In genomic region chr17:6172926-6173690, GRCm38 (mm10) we compare ENCODE assay signal across 8 mouse cellular contexts.
A peak's percentile ranks its signal among the peaks of the same experiment; 100 is the strongest.
DNase-seq lines count a peak whose midpoint lies in the region; ATAC-seq and TF ChIP-seq lines count a peak whose summit lies in the region.

No protein-coding gene starts in this region.

- H3K9me3 ChIP-seq in MEL (replicated peaks; ENCODE audit: insufficient read depth, low read length): no peaks in the 10 kb centered on the region

- DNase-seq in layer of hippocampus, adult 2 months (ENCODE audit: low spot score in 2 of 2): peak in 1 of 2 experiments; percentile 46
- no peak for DNase-seq in layer of hippocampus, postnatal 25 days (ENCODE audit: extremely low spot score in 1 of 2, low spot score in 1 of 2)
- peak; percentile 86 for DNase-seq in MEL (ENCODE audit: low read depth, low spot score)
- peak; percentile 89 for DNase-seq in fibroblast of lung, adult 2 months (ENCODE audit: low read depth)
- DNase-seq in layer of hippocampus, postnatal 14 days (ENCODE audit: low spot score in 2 of 2): peak; percentile 13 to 16
- no peak for DNase-seq in cerebellum, postnatal 14 days

- H3K27me3 ChIP-seq in MEL (ENCODE audit: control insufficient read depth in 1 of 2, insufficient read depth in 2 of 2, low read length in 2 of 2): no peaks in the 10 kb centered on the region

- H3K79me2 ChIP-seq in MEL (ENCODE audit: control insufficient read depth, insufficient read depth, low read length, poor library complexity): no peaks in the 10 kb centered on the region

- ATAC-seq in hematopoietic stem cell, adult 5-6 weeks (replicated peaks in 1 of 2; ENCODE audit: insufficient read depth in 1 of 2, low FRiP score in 2 of 2, low TSS enrichment in 1 of 2, low read depth in 1 of 2, poor library complexity in 2 of 2, severe bottlenecking in 2 of 2): peak; percentile 96 to 100
- peak; percentile 99 for ATAC-seq in megakaryocyte progenitor cell, adult 5-6 weeks (replicated peaks; ENCODE audit: poor library complexity)

- TF ChIP-seq CTCF in layer of hippocampus, adult 2 months (conservative IDR thresholded peaks at IDR 0.05): no peak
- no peak for TF ChIP-seq CTCF in MEL (IDR thresholded peaks at IDR 0.05 in 2 of 3, conservative IDR thresholded peaks at IDR 0.05 in 1 of 3; ENCODE audit: control insufficient read depth in 1 of 3, insufficient read depth in 1 of 3, low read depth in 2 of 3, low read length in 3 of 3, poor library complexity in 1 of 3, severe bottlenecking in 1 of 3)

- no peak overlapping the region for H3K9ac ChIP-seq in MEL (ENCODE audit: control insufficient read depth, low read depth, low read length, poor library complexity, severe bottlenecking)

- peak; percentile 81 to 89 for TF ChIP-seq EP300 in MEL (IDR thresholded peaks at IDR 0.05; ENCODE audit: low read depth in 1 of 2, low read length in 2 of 2)

- peaks cover 5 to 9% of the 10 kb centered on the region in 2 experiments; a peak in 3 of 4 replicates for H3K4me1 ChIP-seq in MEL (ENCODE audit: control insufficient read depth in 1 of 2, insufficient read depth in 2 of 2, low read length in 2 of 2)

- TF ChIP-seq POLR2A in MEL (IDR thresholded peaks at IDR 0.05; ENCODE audit: control insufficient read depth in 1 of 2, insufficient read depth in 1 of 2, low read depth in 1 of 2, low read length in 2 of 2, poor library complexity in 1 of 2): no peak

- H3K27ac ChIP-seq in layer of hippocampus, adult 2 months: peak overlapping the region; percentile 59
- peak overlapping the region; percentile 43; the same call in 1 of the 2 replicates for H3K27ac ChIP-seq in MEL (ENCODE audit: control insufficient read depth, low read depth, low read length)

- TF ChIP-seq RAD21 in MEL (IDR thresholded peaks at IDR 0.05; ENCODE audit: low read depth, low read length): no peak

- H3K4me3 ChIP-seq in layer of hippocampus, adult 2 months: no peak overlapping the region
- no peak overlapping the region for H3K4me3 ChIP-seq in MEL (ENCODE audit: control insufficient read depth in 1 of 2, insufficient read depth in 1 of 2, low read depth in 2 of 2, low read length in 2 of 2)

- peaks cover 0 to 11% of the 10 kb centered on the region in 2 experiments; a peak in 2 of 4 replicates for H3K36me3 ChIP-seq in MEL (ENCODE audit: control insufficient read depth in 1 of 2, insufficient read depth in 2 of 2, low read length in 2 of 2)

TF ChIP-seq in MEL, 35 proteins besides CTCF, POLR2A, EP300 and RAD21:
- TF ChIP-seq JUND (IDR thresholded peaks at IDR 0.05; ENCODE audit: low read depth, low read length) (peak; percentile 23; the same call in 1 of the 2 replicates), USF1 (IDR thresholded peaks at IDR 0.05; ENCODE audit: low read depth, low read length) (0 out of 2 replicates have a peak, but pooled peaks have one; percentile 14), SMC3 (IDR thresholded peaks at IDR 0.05; ENCODE audit: low read depth, low read length) (no peak), GATA1 (IDR thresholded peaks at IDR 0.05; ENCODE audit: low read depth, low read length) (peak; percentile 88), NELFE (IDR thresholded peaks at IDR 0.05; ENCODE audit: low read depth, low read length) (no peak), ZMIZ1 (IDR thresholded peaks at IDR 0.05; ENCODE audit: low read depth, low read length) (no peak), ZKSCAN1 (IDR thresholded peaks at IDR 0.05; ENCODE audit: low read depth, low read length) (no peak), ETS1 (IDR thresholded peaks at IDR 0.05; ENCODE audit: low read depth, low read length) (peak; percentile 92), CHD2 (IDR thresholded peaks at IDR 0.05; ENCODE audit: low read length) (no peak), CHD1 (IDR thresholded peaks at IDR 0.05; ENCODE audit: low read depth, low read length) (no peak), ZC3H11A (IDR thresholded peaks at IDR 0.05; ENCODE audit: low read depth, low read length) (no peak), MYC (IDR thresholded peaks at IDR 0.05; ENCODE audit: low read depth, low read length) (0 out of 2 replicates have a peak, but pooled peaks have one; percentile 29), ELF1 (IDR thresholded peaks at IDR 0.05; ENCODE audit: low read depth, low read length) (peak; percentile 46), TAL1 (IDR thresholded peaks at IDR 0.05; ENCODE audit: low read length) (peak; percentile 91), MAZ (IDR thresholded peaks at IDR 0.05; ENCODE audit: low read depth, low read length) (no peak), GABPA (IDR thresholded peaks at IDR 0.05; ENCODE audit: low read depth, low read length) (no peak), UBTF (IDR thresholded peaks at IDR 0.05; ENCODE audit: borderline replicate concordance, insufficient read depth, low read depth, low read length) (no peak), USF2 (IDR thresholded peaks at IDR 0.05; ENCODE audit: borderline replicate concordance in 1 of 2, insufficient read depth in 1 of 2, low read depth in 1 of 2, low read length in 2 of 2) (no peak), NRF1 (IDR thresholded peaks at IDR 0.05; ENCODE audit: insufficient read depth, low read depth, low read length, poor library complexity, severe bottlenecking) (no peak), ZNF384 (IDR thresholded peaks at IDR 0.05; ENCODE audit: low read depth, low read length) (0 out of 2 replicates have a peak, but pooled peaks have one; percentile 9), MXI1 (IDR thresholded peaks at IDR 0.05; ENCODE audit: low read depth, low read length) (peak; percentile 28; the same call in 1 of the 2 replicates), MAX (IDR thresholded peaks at IDR 0.05; ENCODE audit: low read length) (no peak; the same call in 1 of the 2 replicates), RCOR1 (IDR thresholded peaks at IDR 0.05; ENCODE audit: low read depth, low read length) (peak; percentile 79), MYB (IDR thresholded peaks at IDR 0.05; ENCODE audit: low read depth, low read length) (no peak), MEF2A (IDR thresholded peaks at IDR 0.05; ENCODE audit: extremely low read depth, insufficient replicate concordance, low read depth, low read length, poor library complexity, severe bottlenecking) (no peak), HCFC1 (IDR thresholded peaks at IDR 0.05; ENCODE audit: low read depth, low read length) (no peak), BHLHE40 (IDR thresholded peaks at IDR 0.05; ENCODE audit: borderline replicate concordance, low read depth, low read length) (no peak), E2F4 (IDR thresholded peaks at IDR 0.05; ENCODE audit: borderline replicate concordance, low read depth, low read length) (no peak), TCF12 (IDR thresholded peaks at IDR 0.05; ENCODE audit: low read depth, low read length) (peak; percentile 90), SIN3A (IDR thresholded peaks at IDR 0.05; ENCODE audit: low read length) (peak; percentile 23; the same call in 1 of the 2 replicates), POLR2AphosphoS5 (IDR thresholded peaks at IDR 0.05; ENCODE audit: borderline replicate concordance, low read depth, low read length) (no peak), TBP (IDR thresholded peaks at IDR 0.05; ENCODE audit: low read depth, low read length) (peak; percentile 47; the same call in 1 of the 2 replicates), MAFK (IDR thresholded peaks at IDR 0.05; ENCODE audit: borderline replicate concordance, low read depth, low read length) (no peak), KAT2A (conservative IDR thresholded peaks at IDR 0.05; ENCODE audit: low read depth, low read length) (no peak), POLR2AphosphoS2 (IDR thresholded peaks at IDR 0.05; ENCODE audit: low read length) (no peak)
TF ChIP-seq in MEL: peak in this region for 13.

Comparison
In these comparisons a context has a peak if more than half of its experiments do, and no peak if none do; other contexts are left out.
1. DNase-seq: peak in MEL (single experiment), fibroblast of lung, adult 2 months (single experiment) and layer of hippocampus, postnatal 14 days (2 of 2); none in layer of hippocampus, postnatal 25 days (0 of 2) and cerebellum, postnatal 14 days (0 of 2).